Mouse (Mus musculus): ENCODE results near the gene Mrgprb3. TPM values are rescaled to one million over a fixed set of nuclear protein-coding genes. Genes with fewer than 3 reads are reported as not detected.

Mrgprb3 gene
- polyA plus RNA-seq (2015; fragmentation: Nextera tagmentation; extraction: Ambion mirVana) = not detected in 2 replicates

DNA sequence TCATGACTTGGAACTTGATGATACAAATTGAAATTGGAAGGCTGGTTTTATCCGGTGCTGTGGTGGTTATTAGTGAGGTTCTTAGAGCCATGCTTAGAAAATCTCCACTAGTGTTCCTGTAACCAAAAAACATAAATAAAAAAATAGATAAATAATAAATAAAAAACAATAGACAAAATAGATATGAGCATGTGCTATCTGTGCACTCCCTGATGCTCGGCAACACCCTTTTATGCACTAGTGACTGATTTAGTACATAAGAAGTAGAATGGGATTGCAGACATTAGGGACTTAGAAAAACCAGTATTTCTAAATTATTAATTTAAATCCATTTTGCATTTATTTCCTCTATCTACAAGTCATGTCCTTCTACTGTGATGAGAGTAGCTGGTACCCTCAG, at the start of gene Mrgprb3:
Mrgprb3 (minus strand) TSS at position 101 of the 400 bp plus-strand sequence.
- no peaks in the 10 kb centered on the region for H3K4me1 ChIP-seq (replicated peaks)
- no peaks in the 10 kb centered on the region for H3K27me3 ChIP-seq
- H3K9ac ChIP-seq = no peak within 1 kb of the TSS
- H3K4me3 ChIP-seq = no peak within 1 kb of the TSS
- H3K4me2 ChIP-seq = no peak within 1 kb of the TSS
- H3K9me3 ChIP-seq = peaks cover 13% of the 10 kb centered on the region
- no peak for ATAC-seq (ENCODE audit: low FRiP score)
- H3K36me3 ChIP-seq = no peaks in the 10 kb centered on the region
- no peak within 1 kb of the TSS for H3K27ac ChIP-seq
- WGBS = 96% methylated on average over 2 of the region's 2 CpGs

Other genes starting within 250 kb of the Mrgprb3 start
- gene Mrgprb1, start 187.5 kb downstream of the Mrgprb3 start, polyA plus RNA-seq (2015; fragmentation: Nextera tagmentation; extraction: Ambion mirVana) = not detected in 2 replicates
- not detected in 2 replicates for gene Mrgprx2, start 144.5 kb downstream of the Mrgprb3 start, polyA plus RNA-seq (2015; fragmentation: Nextera tagmentation; extraction: Ambion mirVana)
- gene Mrgprb2, start 85.7 kb downstream of the Mrgprb3 start, polyA plus RNA-seq (2015; fragmentation: Nextera tagmentation; extraction: Ambion mirVana) = not detected in 2 replicates
- gene Zdhhc13, start 145.2 kb upstream of the Mrgprb3 start, polyA plus RNA-seq (2015; fragmentation: Nextera tagmentation; extraction: Ambion mirVana) = 38.6 and 42.4 TPM in 2 replicates
- gene Csrp3, start 204.2 kb upstream of the Mrgprb3 start, polyA plus RNA-seq (2015; fragmentation: Nextera tagmentation; extraction: Ambion mirVana) = 1.4 and 2.2 TPM in 2 replicates
- 3.4 and 4.0 TPM in 2 replicates for gene E2f8, start 237.8 kb upstream of the Mrgprb3 start, polyA plus RNA-seq (2015; fragmentation: Nextera tagmentation; extraction: Ambion mirVana)

All from hindbrain, embryonic 13.5 days (tissue).